Mouse (Mus musculus) heart, adult 8-10 months (tissue): ENCODE data around the gene Pigb. TPM values are rescaled to one million over a fixed set of nuclear protein-coding genes. Genes with fewer than 3 reads are reported as not detected.

Source experiments
- DNase-seq: peaks from one replicate; pipeline ENCODE4 v3.0.0; 2022; ENCODE audit warnings: low spot score
- microRNA-seq: library from miRNA; unstranded; fragments of <30 nt; microRNA quantifications from one replicate; pipeline ENCODE4 v1.2.0, GENCODE M21; 2022
- total RNA-seq, 4 experiments: library from RNA; stranded (reverse); gene quantifications; 2 replicates each; pipeline ENCODE4 v1.2.4; 2022

The Pigb gene
- total RNA-seq, 4 experiments from 2014 or later: 1.9 to 3.3 (median 2.6) TPM

- no peak for DNase-seq
Measured at GRCm38 (mm10) chr9:72992576-72992975, 47.6 kb downstream of the Pigb start.

GRCm38 (mm10) chr9:72991420-72991819 lies 48.8 kb downstream of the Pigb start:
- no peak for DNase-seq

GRCm38 (mm10) chr9:72988706-72989105 lies 51.5 kb downstream of the Pigb start:
- DNase-seq: no peak

- no peak for DNase-seq
Measured at GRCm38 (mm10) chr9:72987703-72988102, 52.5 kb downstream of the Pigb start.

GRCm38 (mm10) chr9:72985250-72986220 lies 54.6 kb downstream of the Pigb start, which contains the start of the genes Ccpg1os and Ccpg1:
Gene Ccpg1os (minus strand): TSS chr9:72985382.
Gene Ccpg1 (plus strand): TSS chr9:72985429.
- DNase-seq: peak; percentile 95

GRCm38 (mm10) chr9:72983066-72983465 lies 57.1 kb downstream of the Pigb start:
- no peak for DNase-seq

- no peak for DNase-seq
Measured at GRCm38 (mm10) chr9:72975242-72975641, 64.9 kb downstream of the Pigb start.

- DNase-seq: no peak
Measured at GRCm38 (mm10) chr9:72974734-72975133, 65.4 kb downstream of the Pigb start.

- DNase-seq: no peak
Measured at GRCm38 (mm10) chr9:72972984-72973383, 67.2 kb downstream of the Pigb start.

- DNase-seq: no peak
Measured at GRCm38 (mm10) chr9:72972435-72972834, 67.7 kb downstream of the Pigb start.

- peak; percentile 44 for DNase-seq
Measured at GRCm38 (mm10) chr9:72969874-72970273, 70.3 kb downstream of the Pigb start.

- DNase-seq: peak; percentile 41
Measured at GRCm38 (mm10) chr9:72968349-72969061, 71.7 kb downstream of the Pigb start.

- DNase-seq: no peak
Measured at GRCm38 (mm10) chr9:72961959-72962358, 78.2 kb downstream of the Pigb start.

GRCm38 (mm10) chr9:72961346-72961745 lies 78.8 kb downstream of the Pigb start:
- DNase-seq: no peak

GRCm38 (mm10) chr9:72958521-72959450 lies 81.4 kb downstream of the Pigb start, which contains the start of the genes Dyx1c1 and Gm44503:
Gene Dyx1c1 (plus strand): TSS chr9:72958785.
Gene Gm44503 (plus strand): TSS chr9:72958852.
- peak; percentile 45 for DNase-seq

Small RNA genes lying within 50 kb of the gene (microRNA-seq; reads per million reads assigned to microRNA genes)
- gene Gm27353: not detected

Other genes with a start within 250 kb of the Pigb start
- gene Prtg, start 233.5 kb downstream of the Pigb start, total RNA-seq: under 1 TPM in 3 of 4 experiments, not detected in 1; 0.06 to 0.17 (median 0.12) TPM
- gene Pygo1, start 114.7 kb downstream of the Pigb start, total RNA-seq: 10 to 100 TPM; 12.9 to 16.4 (median 14.2) TPM
- gene Dyx1c1, start 81.6 kb downstream of the Pigb start, total RNA-seq: under 1 TPM; 0.41 to 0.72 (median 0.56) TPM
- not detected for gene Gm44503, start 81.5 kb downstream of the Pigb start, total RNA-seq
- 1 to 10 TPM; 6.4 to 7.9 (median 7.6) TPM for gene Ccpg1os, start 55.0 kb downstream of the Pigb start, total RNA-seq
- gene Ccpg1, start 54.9 kb downstream of the Pigb start, total RNA-seq: 100 to 1,000 TPM in 1 of 4 experiments, 10 to 100 TPM in 3; 88.1 to 113 (median 97.9) TPM
- gene Rab27a, start 4.5 kb upstream of the Pigb start, total RNA-seq: 1 to 10 TPM; 4.3 to 7.0 (median 5.1) TPM
- gene Khdc3, start 61.5 kb upstream of the Pigb start, total RNA-seq: not detected
- not detected for gene Gm20509, start 62.1 kb upstream of the Pigb start, total RNA-seq
- gene Rsl24d1, start 73.0 kb upstream of the Pigb start, total RNA-seq: 10 to 100 TPM; 47.4 to 55.9 (median 49.5) TPM